Comparison of ENCODE assay signal across 10 mouse cellular contexts in the genomic region with DNA sequence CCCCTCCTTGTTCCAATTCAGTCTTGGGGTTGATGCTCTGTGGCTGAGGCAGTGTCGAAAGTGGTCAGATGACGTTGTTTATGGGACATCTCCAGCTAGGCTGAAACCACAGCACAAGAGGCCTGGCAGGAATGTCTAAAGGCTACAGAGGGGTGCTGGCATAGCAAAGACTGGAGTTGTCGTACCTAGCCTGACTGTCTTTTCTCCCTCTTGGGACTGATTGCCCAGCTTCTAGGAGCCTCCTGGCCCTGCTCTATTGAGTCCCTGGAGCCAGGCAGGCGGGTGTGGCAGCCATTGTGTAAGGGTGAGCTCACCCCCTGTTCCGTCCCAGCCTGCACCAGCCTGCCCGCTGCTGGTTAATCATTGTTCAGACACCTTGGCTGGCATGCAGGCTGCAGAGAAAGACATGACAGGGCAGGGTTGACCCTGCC. TPM values are rescaled to one million over a fixed set of nuclear protein-coding genes. Genes with fewer than 3 reads are reported as not detected.
A peak's percentile ranks its signal among the peaks of the same experiment; 100 is the strongest.
DNase-seq lines count a peak whose midpoint lies in the region; ATAC-seq and TF ChIP-seq lines count a peak whose summit lies in the region.
"Had no signal": no experiment of that assay in that cellular context is flagged by ENCODE, and none has a peak within 500 bp of the region (broad histone marks: within the 10 kb centered on the region; RNA-seq: fewer than 3 reads in every experiment).

No protein-coding gene starts in this region.

- TF ChIP-seq EP300 in heart, postnatal 0 days (IDR thresholded peaks at IDR 0.05; ENCODE audit: low read depth), result no peak

- H3K9ac ChIP-seq in heart, postnatal 0 days (replicated peaks; ENCODE audit: low read depth, low read length), result no peak overlapping the region
- no peak overlapping the region for H3K9ac ChIP-seq in stomach, embryonic 14.5 days (replicated peaks; ENCODE audit: low read depth, low read length)
- H3K9ac ChIP-seq: embryonic facial prominence, embryonic 12.5 days; midbrain, embryonic 13.5 days had no signal

- peak; percentile 94 for DNase-seq in heart, adult 11 months
- DNase-seq in heart, postnatal 25 days (ENCODE audit: low spot score), result no peak
- DNase-seq in heart, postnatal 0 days (ENCODE audit: low spot score), result peak; percentile 58
- peak; percentile 42 for DNase-seq in liver
- DNase-seq in thymus, adult 18-20 months, result no peak
- no peak for DNase-seq in hindbrain, embryonic 10.5 days (ENCODE audit: low spot score)

- no peak overlapping the region for H3K4me3 ChIP-seq in heart, postnatal 0 days (ENCODE audit: low read depth, low read length)
- H3K4me3 ChIP-seq in stomach, embryonic 14.5 days (ENCODE audit: low read depth, low read length), result no peak overlapping the region
- no peak overlapping the region for H3K4me3 ChIP-seq in hindbrain, embryonic 10.5 days
- H3K4me3 ChIP-seq: embryonic facial prominence, embryonic 12.5 days; midbrain, embryonic 13.5 days had no signal

- intact Hi-C loops in heart, postnatal 25 days (cut with DNase I), result no loop called here

- no peak overlapping the region for H3K4me2 ChIP-seq in heart, postnatal 0 days (ENCODE audit: low read depth, low read length)
- H3K4me2 ChIP-seq in stomach, embryonic 14.5 days (replicated peaks; ENCODE audit: low read depth, low read length), result no peak overlapping the region
- H3K4me2 ChIP-seq: embryonic facial prominence, embryonic 12.5 days; midbrain, embryonic 13.5 days had no signal

- WGBS in heart, postnatal 0 days, result 59% methylated on average over 6 of the region's 6 CpGs
- WGBS in stomach, embryonic 14.5 days, result 54% methylated on average over 6 of the region's 6 CpGs
- 68% methylated on average over 6 of the region's 6 CpGs for WGBS in hindbrain, embryonic 10.5 days

- ATAC-seq in heart, postnatal 0 days (ENCODE audit: insufficient read depth, low read depth), result peak; percentile 81
- ATAC-seq in stomach, embryonic 14.5 days (ENCODE audit: insufficient number of reproducible peaks, insufficient read depth, low FRiP score, low read depth), result peak; percentile 91
- no peak for ATAC-seq in CD4-positive, CD25-positive, alpha-beta regulatory T cell, adult 4 months

- peak; percentile 41 for TF ChIP-seq CTCF in heart, postnatal 0 days (IDR thresholded peaks at IDR 0.05; ENCODE audit: low read depth)

- H3K36me3 ChIP-seq in heart, postnatal 0 days (replicated peaks; ENCODE audit: control insufficient read depth, insufficient read depth, low read length), result no peaks in the 10 kb centered on the region
- no peaks in the 10 kb centered on the region for H3K36me3 ChIP-seq in stomach, embryonic 14.5 days (ENCODE audit: control insufficient read depth, insufficient read depth, low read length)
- H3K36me3 ChIP-seq in hindbrain, embryonic 10.5 days, result no peaks in the 10 kb centered on the region
- H3K36me3 ChIP-seq: embryonic facial prominence, embryonic 12.5 days; midbrain, embryonic 13.5 days had no signal

- no peaks in the 10 kb centered on the region for H3K9me3 ChIP-seq in heart, postnatal 0 days (replicated peaks; ENCODE audit: control insufficient read depth, low read length)
- no peaks in the 10 kb centered on the region for H3K9me3 ChIP-seq in stomach, embryonic 14.5 days (ENCODE audit: control insufficient read depth, low read depth, low read length)
- no peaks in the 10 kb centered on the region for H3K9me3 ChIP-seq in hindbrain, embryonic 10.5 days
- H3K9me3 ChIP-seq: embryonic facial prominence, embryonic 12.5 days; midbrain, embryonic 13.5 days had no signal

- no peak overlapping the region for H3K27ac ChIP-seq in heart, postnatal 0 days (ENCODE audit: low read depth)
- H3K27ac ChIP-seq in stomach, embryonic 14.5 days (ENCODE audit: low read length), result peak overlapping the region; percentile 85
- H3K27ac ChIP-seq in hindbrain, embryonic 10.5 days, result no peak overlapping the region
- H3K27ac ChIP-seq: embryonic facial prominence, embryonic 12.5 days; midbrain, embryonic 13.5 days had no signal

- H3K27me3 ChIP-seq in heart, postnatal 0 days (ENCODE audit: control insufficient read depth, insufficient read depth, low read length), result 0 out of 2 replicates have a peak, but pooled peaks cover 5% of the 10 kb centered on the region
- no peaks in the 10 kb centered on the region for H3K27me3 ChIP-seq in stomach, embryonic 14.5 days (ENCODE audit: control insufficient read depth, insufficient read depth, low read length)
- H3K27me3 ChIP-seq in hindbrain, embryonic 10.5 days (ENCODE audit: insufficient read depth, poor library complexity, severe bottlenecking), result no peaks in the 10 kb centered on the region
- H3K27me3 ChIP-seq: embryonic facial prominence, embryonic 12.5 days; midbrain, embryonic 13.5 days had no signal

- no peaks in the 10 kb centered on the region for H3K4me1 ChIP-seq in heart, postnatal 0 days (ENCODE audit: control insufficient read depth, insufficient read depth)
- peaks cover 9% of the 10 kb centered on the region; the same call in 1 of the 2 replicates for H3K4me1 ChIP-seq in stomach, embryonic 14.5 days (ENCODE audit: control insufficient read depth, insufficient read depth, low read length)
- no peaks in the 10 kb centered on the region for H3K4me1 ChIP-seq in hindbrain, embryonic 10.5 days (replicated peaks)
- H3K4me1 ChIP-seq: midbrain, embryonic 13.5 days had no signal

RNA-seq across cellular contexts. Expression of gene Sdc1, which starts 40.3 kb away (rescaled TPM):
- 1 to 10 TPM; 7.2 TPM for total RNA-seq in heart, postnatal 25 days (2021)
- total RNA-seq in heart, postnatal 0 days (2014; rRNA removed; ENCODE audit: low replicate concordance), result 30.4 and 39.8 TPM in 2 replicates
- polyA plus RNA-seq in heart, postnatal 0 days (2015; fragmentation: Nextera tagmentation; extraction: Ambion mirVana), result 22.4 and 22.5 TPM in 2 replicates
- 112 and 129 TPM in 2 replicates for polyA plus RNA-seq in stomach, embryonic 14.5 days (2014; fragmentation: Nextera tagmentation; extraction: Ambion mirVana)
- polyA plus RNA-seq in CD4-positive, CD25-positive, alpha-beta regulatory T cell, adult 4 months (2017; shearing (Covaris generic)), result under 1 TPM; 0.42 to 0.46 TPM
- polyA plus RNA-seq in hindbrain, embryonic 10.5 days (2016; fragmentation: Nextera tagmentation; extraction: Ambion mirVana), result 92.2 and 117 TPM in 2 replicates

Comparison
In these comparisons a context has a peak if more than half of its experiments do, and no peak if none do; other contexts are left out.
1. DNase-seq: peak in heart, adult 11 months (single experiment), heart, postnatal 0 days (single experiment) and liver (single experiment); none in heart, postnatal 25 days (single experiment), thymus, adult 18-20 months (0 of 2) and hindbrain, embryonic 10.5 days (single experiment).
2. RNA of gene Sdc1, which starts 40.3 kb away (polyA plus RNA-seq): 112 to 129 TPM in stomach, embryonic 14.5 days, 92.2 to 117 TPM in hindbrain, embryonic 10.5 days and 22.4 to 22.5 TPM in heart, postnatal 0 days; 0.42 to 0.46 TPM in CD4-positive, CD25-positive, alpha-beta regulatory T cell, adult 4 months; every median in the first group is over 10 times any median in the second.